Mouse (Mus musculus) hindbrain, postnatal 0 days (tissue): Measurements from ENCODE around the gene Arhgap40. TPM values are rescaled to one million over a fixed set of nuclear protein-coding genes. Genes with fewer than 3 reads are reported as not detected.
A peak's percentile ranks its signal among the peaks of the same experiment; 100 is the strongest.

Source experiments
- ATAC-seq: fragments of 200-750 bp; cut with Nextera tagmentation; 2 replicates; pipeline ENCODE4 v1.8.0; 2017; ENCODE audit warnings: mild to moderate bottlenecking, moderate TSS enrichment, moderate library complexity
- DNase-seq: peaks from one replicate; pipeline ENCODE4 v3.0.0-alpha.2; 2015; ENCODE audit warnings: low spot score
- H3K27ac ChIP-seq: fragments of 300-500 bp; sonication (generic); 2 replicates; pipeline ENCODE4 v1.5.1; 2014; ENCODE audit warnings: mild to moderate bottlenecking
- H3K27me3 ChIP-seq: fragments of 300-500 bp; sonication (generic); 2 replicates; pipeline ENCODE4 v1.6.1; 2014; ENCODE audit warnings: low read length, mixed read lengths; ENCODE audit not compliant: insufficient read depth
- H3K36me3 ChIP-seq: fragments of 300-500 bp; sonication (generic); 2 replicates; pipeline ENCODE4 v1.6.1; 2014; ENCODE audit warnings: low read length, mixed read lengths; ENCODE audit not compliant: insufficient read depth
- H3K4me1 ChIP-seq: fragments of 300-500 bp; sonication (generic); 2 replicates; pipeline ENCODE4 v1.6.1; 2014; ENCODE audit warnings: antibody characterized with exemption, low read length, mixed read lengths; ENCODE audit not compliant: insufficient read depth
- H3K4me2 ChIP-seq: fragments of 300-500 bp; sonication (generic); 2 replicates; pipeline ENCODE4 v1.6.1; 2014; ENCODE audit warnings: low read depth, mild to moderate bottlenecking, low read length, moderate library complexity, mixed read lengths
- H3K4me3 ChIP-seq: fragments of 300-500 bp; sonication (generic); 2 replicates; pipeline ENCODE4 v1.5.1; 2014; ENCODE audit warnings: low read length
- H3K9ac ChIP-seq: fragments of 300-500 bp; sonication (generic); replicated peaks from 2 replicates; pipeline ENCODE4 v1.6.1; 2014; ENCODE audit warnings: mild to moderate bottlenecking, low read length, moderate library complexity, mixed read lengths
- H3K9me3 ChIP-seq: fragments of 300-500 bp; sonication (generic); 2 replicates; pipeline ENCODE4 v1.6.1; 2016; ENCODE audit warnings: low read length, mixed read lengths
- CTCF ChIP-seq: IDR thresholded peaks from 2 replicates; pipeline ENCODE4 v1.5.1; 2016; ENCODE audit warnings: antibody characterized with exemption, control low read depth, low read depth
- WGBS: fragments of 180-500 bp; shearing (Covaris S2); extraction: QIAGEN DNeasy Blood & Tissue Kit; methylation state at CpG from one replicate; pipeline ENCODE4 v1.1.7; 2014; 5-methylcytosine and 5-hydroxymethylcytosine counted together
- polyA plus RNA-seq: library from polyadenylated mRNA; unstranded; fragments of >200 nt; fragmentation: Nextera tagmentation; extraction: Ambion mirVana; gene quantifications from 2 replicates; pipeline ENCODE4 v1.2.1, GENCODE M21; 2015
- total RNA-seq: library from RNA; depleted of rRNA; stranded (reverse); fragments of >200 nt; gene quantifications from 2 replicates; pipeline ENCODE4 v1.2.3, GENCODE M21; 2014

Gene Arhgap40
- total and polyA plus RNA-seq, 2 experiments from 2014 or later = 0.64 to 1.4 TPM

- no peak for DNase-seq
- no peak overlapping the region for H3K9ac ChIP-seq
- no peaks in the 10 kb centered on the region for H3K9me3 ChIP-seq
- H3K4me1 ChIP-seq = 0 out of 2 replicates have a peak, but pooled peaks cover 5% of the 10 kb centered on the region
- H3K27me3 ChIP-seq = no peaks in the 10 kb centered on the region
- no peak overlapping the region for H3K4me2 ChIP-seq
- TF ChIP-seq CTCF = no peak
- H3K4me3 ChIP-seq = no peak overlapping the region
- no peak overlapping the region for H3K27ac ChIP-seq
- WGBS = 71% methylated on average over 6 of the region's 6 CpGs
- no peaks in the 10 kb centered on the region for H3K36me3 ChIP-seq
- ATAC-seq = no peak
Observed at GRCm38 (mm10) chr2:158519800-158520199, 7.2 kb downstream of the Arhgap40 start.

- Histone ChIP-seq H3K4me2 (no peak overlapping the region), H3K27ac (no peak overlapping the region), H3K27me3 (no peaks in the 10 kb centered on the region), H3K9me3 (no peaks in the 10 kb centered on the region), H3K4me1 (0 out of 2 replicates have a peak, but pooled peaks cover 5% of the 10 kb centered on the region), H3K4me3 (no peak overlapping the region), H3K9ac (no peak overlapping the region), H3K36me3 (no peaks in the 10 kb centered on the region)
- no peak for TF ChIP-seq CTCF
- 65% methylated on average over 8 of the region's 8 CpGs for WGBS
- ATAC-seq (no peak), DNase-seq (no peak)
Observed at GRCm38 (mm10) chr2:158523060-158523459, 10.5 kb downstream of the Arhgap40 start.

- no peak overlapping the region for H3K4me3 ChIP-seq
- H3K27ac ChIP-seq = no peak overlapping the region
- WGBS = 54% methylated on average over 16 of the region's 16 CpGs
- peak overlapping the region; percentile 12; the same call in 1 of the 2 replicates for H3K4me2 ChIP-seq
- DNase-seq (peak; percentile 57), ATAC-seq (peak; percentile 62; the same call in 1 of the 2 replicates)
- H3K36me3 ChIP-seq = no peaks in the 10 kb centered on the region
- H3K9me3 ChIP-seq = no peaks in the 10 kb centered on the region
- H3K9ac ChIP-seq = no peak overlapping the region
- 0 out of 2 replicates have a peak, but pooled peaks cover 5% of the 10 kb centered on the region for H3K4me1 ChIP-seq
- no peaks in the 10 kb centered on the region for H3K27me3 ChIP-seq
- TF ChIP-seq CTCF = no peak
Observed at GRCm38 (mm10) chr2:158524129-158524860, 11.7 kb downstream of the Arhgap40 start.

- 12% methylated on average over 4 of the region's 4 CpGs for WGBS
- H3K9ac ChIP-seq = no peak overlapping the region
- H3K4me3 ChIP-seq = no peak overlapping the region
- no peaks in the 10 kb centered on the region for H3K4me1 ChIP-seq
- peak; percentile 91 for TF ChIP-seq CTCF
- H3K9me3 ChIP-seq = no peaks in the 10 kb centered on the region
- no peak overlapping the region for H3K27ac ChIP-seq
- ATAC-seq (peak; percentile 84), DNase-seq (peak; percentile 85)
- H3K4me2 ChIP-seq = no peak overlapping the region
- no peaks in the 10 kb centered on the region for H3K27me3 ChIP-seq
- H3K36me3 ChIP-seq = no peaks in the 10 kb centered on the region
Observed at GRCm38 (mm10) chr2:158534090-158534489, 21.5 kb downstream of the Arhgap40 start.

- ATAC-seq (peak; percentile 30; the same call in 1 of the 2 replicates), DNase-seq (no peak)
- H3K4me3 ChIP-seq = no peak overlapping the region
- H3K4me2 ChIP-seq = no peak overlapping the region
- H3K27ac ChIP-seq = no peak overlapping the region
- no peaks in the 10 kb centered on the region for H3K9me3 ChIP-seq
- H3K36me3 ChIP-seq = no peaks in the 10 kb centered on the region
- no peak for TF ChIP-seq CTCF
- H3K27me3 ChIP-seq = no peaks in the 10 kb centered on the region
- no peak overlapping the region for H3K9ac ChIP-seq
- 88% methylated on average over 8 of the region's 8 CpGs for WGBS
- no peaks in the 10 kb centered on the region for H3K4me1 ChIP-seq
Observed at GRCm38 (mm10) chr2:158534559-158534958, 22.0 kb downstream of the Arhgap40 start.

GRCm38 (mm10) chr2:158539433-158540305 lies 27.1 kb downstream of the Arhgap40 start:
- no peaks in the 10 kb centered on the region for H3K4me1 ChIP-seq
- no peak for TF ChIP-seq CTCF
- H3K4me3 ChIP-seq = 0 out of 2 replicates have a peak overlapping the region, but pooled peaks have one; percentile 7
- peak overlapping the region; percentile 17; the same call in 1 of the 2 replicates for H3K9ac ChIP-seq
- H3K27me3 ChIP-seq = no peaks in the 10 kb centered on the region
- ATAC-seq (peak; percentile 62; the same call in 1 of the 2 replicates), DNase-seq (peak; percentile 63)
- H3K27ac ChIP-seq = no peak overlapping the region
- 53% methylated on average over 24 of the region's 24 CpGs for WGBS
- peak overlapping the region; percentile 46 for H3K4me2 ChIP-seq
- H3K9me3 ChIP-seq = no peaks in the 10 kb centered on the region
- H3K36me3 ChIP-seq = no peaks in the 10 kb centered on the region
